Mouse (Mus musculus) megakaryocyte, embryonic 14.5 days (primary cell): ENCODE data around the gene Usp25.

Source experiments
- FLI1 ChIP-seq: IDR thresholded peaks from 2 replicates; pipeline ENCODE4 v1.6.1; 2012; ENCODE audit warnings: low read length, inconsistent platforms, mixed read lengths
- GATA1 ChIP-seq: IDR thresholded peaks from 3 replicates; pipeline ENCODE4 v1.6.1; 2012; ENCODE audit warnings: mixed read lengths, low read length, inconsistent platforms, borderline replicate concordance

- TF ChIP-seq GATA1 (no peak), FLI1 (no peak)
Measured at GRCm38 (mm10) chr16:77153815-77154214, 140.3 kb downstream of the Usp25 start.
